Mouse (Mus musculus) stomach, embryonic 14.5 days (tissue): Measurements from ENCODE around the gene Klrb1c. TPM values are rescaled to one million over a fixed set of nuclear protein-coding genes. Genes with fewer than 3 reads are reported as not detected.
"Not testable (repeated sequence)": the region's sequence is repeated elsewhere in the genome, so short reads cannot be mapped to it uniquely, and the experiment has no call there.

ENCODE experiments used
- ATAC-seq: fragments of 200-750 bp; cut with Nextera tagmentation; 2 replicates; pipeline ENCODE4 v1.8.0; 2017; ENCODE audit warnings: low read depth, moderate TSS enrichment; ENCODE audit not compliant: insufficient number of reproducible peaks, insufficient read depth, low FRiP score
- H3K27ac ChIP-seq: fragments of 300-500 bp; sonication (generic); 2 replicates; pipeline ENCODE4 v1.5.1; 2014; ENCODE audit warnings: mild to moderate bottlenecking, low read length, moderate library complexity, mixed read lengths
- H3K27me3 ChIP-seq: fragments of 300-500 bp; sonication (generic); 2 replicates; pipeline ENCODE4 v1.6.1; 2014; ENCODE audit warnings: low read length, control low read depth, mixed read lengths; ENCODE audit not compliant: control insufficient read depth, insufficient read depth
- H3K36me3 ChIP-seq: fragments of 300-500 bp; sonication (generic); 2 replicates; pipeline ENCODE4 v1.6.1; 2014; ENCODE audit warnings: mild to moderate bottlenecking, control low read depth, low read length, moderate library complexity, mixed read lengths; ENCODE audit not compliant: control insufficient read depth, insufficient read depth
- H3K4me1 ChIP-seq: fragments of 300-500 bp; sonication (generic); 2 replicates; pipeline ENCODE4 v1.6.1; 2014; ENCODE audit warnings: low read length, control low read depth, mixed read lengths; ENCODE audit not compliant: control insufficient read depth, insufficient read depth
- H3K4me2 ChIP-seq: fragments of 300-500 bp; sonication (generic); replicated peaks from 2 replicates; pipeline ENCODE4 v1.6.1; 2014; ENCODE audit warnings: low read depth, low read length, control low read depth
- H3K4me3 ChIP-seq: fragments of 300-500 bp; sonication (generic); 2 replicates; pipeline ENCODE4 v1.5.1; 2014; ENCODE audit warnings: low read depth, low read length, control low read depth
- H3K9ac ChIP-seq: fragments of 300-500 bp; sonication (generic); replicated peaks from 2 replicates; pipeline ENCODE4 v1.6.1; 2014; ENCODE audit warnings: low read depth, mild to moderate bottlenecking, control low read depth, low read length, moderate library complexity, mixed read lengths
- H3K9me3 ChIP-seq: fragments of 300-500 bp; sonication (generic); 2 replicates; pipeline ENCODE4 v1.6.1; 2016; ENCODE audit warnings: low read depth, low read length, control low read depth; ENCODE audit not compliant: control insufficient read depth
- WGBS: fragments of 180-500 bp; shearing (Covaris S2); extraction: QIAGEN DNeasy Blood & Tissue Kit; methylation state at CpG from one replicate; pipeline ENCODE4 v1.1.7; 2014; 5-methylcytosine and 5-hydroxymethylcytosine counted together
- polyA plus RNA-seq: library from polyadenylated mRNA; unstranded; fragments of >200 nt; fragmentation: Nextera tagmentation; extraction: Ambion mirVana; gene quantifications from 2 replicates; pipeline ENCODE4 v1.2.1, GENCODE M21; 2014

The Klrb1c gene
- polyA plus RNA-seq, 1 experiment from 2014 or later = not detected

DNA sequence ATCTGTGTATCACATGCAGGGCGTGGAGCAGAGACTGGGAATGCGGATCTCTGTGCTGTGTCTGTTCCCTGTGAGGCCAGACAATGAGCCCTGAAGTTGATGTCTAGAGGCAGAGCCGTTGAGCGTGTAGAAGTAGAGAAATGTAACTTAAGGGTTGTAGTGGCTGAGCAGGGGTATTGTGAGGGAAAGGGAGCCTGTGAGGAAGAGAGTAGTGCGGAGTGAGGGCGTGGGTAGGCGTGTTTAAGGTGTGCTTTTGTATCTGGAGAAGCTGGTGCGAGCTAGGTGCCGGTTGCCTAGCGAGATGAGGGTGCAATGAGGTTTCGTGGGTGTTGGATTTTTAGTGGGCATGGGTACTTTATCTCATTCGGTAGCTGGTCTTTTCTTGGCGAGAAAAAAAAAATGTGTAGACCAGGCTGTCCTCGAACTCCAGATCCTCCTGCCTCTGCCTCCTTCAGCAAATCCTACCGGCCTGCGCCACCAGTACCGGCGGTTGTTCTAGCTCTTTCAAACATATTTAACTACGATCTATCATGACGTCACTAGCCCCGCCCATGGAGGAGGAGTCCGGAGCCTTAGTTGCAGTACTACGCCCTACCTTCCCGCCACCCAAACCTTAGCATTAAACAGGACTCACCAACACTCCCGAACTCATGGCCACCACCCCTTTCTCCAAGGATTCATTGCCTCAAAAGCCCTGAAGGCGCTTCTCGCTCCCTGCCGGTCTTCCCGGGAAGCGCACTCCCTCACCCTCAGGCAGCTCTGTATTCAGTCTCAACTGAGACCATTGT, 25.1 kb downstream of the Klrb1c start:
- Histone ChIP-seq H3K36me3 (no peaks in the 10 kb centered on the region), H3K27me3 (no peaks in the 10 kb centered on the region), H3K9me3 (no peaks in the 10 kb centered on the region), H3K4me1 (no peaks in the 10 kb centered on the region), H3K4me2 (peak overlapping the region; percentile 63), H3K4me3 (peak overlapping the region; percentile 54), H3K27ac (peak overlapping the region; percentile 63; the same call in 1 of the 2 replicates), H3K9ac (peak overlapping the region; percentile 55)
- 2% methylated on average over 30 of the region's 30 CpGs for WGBS
- ATAC-seq = peak; percentile 93

DNA sequence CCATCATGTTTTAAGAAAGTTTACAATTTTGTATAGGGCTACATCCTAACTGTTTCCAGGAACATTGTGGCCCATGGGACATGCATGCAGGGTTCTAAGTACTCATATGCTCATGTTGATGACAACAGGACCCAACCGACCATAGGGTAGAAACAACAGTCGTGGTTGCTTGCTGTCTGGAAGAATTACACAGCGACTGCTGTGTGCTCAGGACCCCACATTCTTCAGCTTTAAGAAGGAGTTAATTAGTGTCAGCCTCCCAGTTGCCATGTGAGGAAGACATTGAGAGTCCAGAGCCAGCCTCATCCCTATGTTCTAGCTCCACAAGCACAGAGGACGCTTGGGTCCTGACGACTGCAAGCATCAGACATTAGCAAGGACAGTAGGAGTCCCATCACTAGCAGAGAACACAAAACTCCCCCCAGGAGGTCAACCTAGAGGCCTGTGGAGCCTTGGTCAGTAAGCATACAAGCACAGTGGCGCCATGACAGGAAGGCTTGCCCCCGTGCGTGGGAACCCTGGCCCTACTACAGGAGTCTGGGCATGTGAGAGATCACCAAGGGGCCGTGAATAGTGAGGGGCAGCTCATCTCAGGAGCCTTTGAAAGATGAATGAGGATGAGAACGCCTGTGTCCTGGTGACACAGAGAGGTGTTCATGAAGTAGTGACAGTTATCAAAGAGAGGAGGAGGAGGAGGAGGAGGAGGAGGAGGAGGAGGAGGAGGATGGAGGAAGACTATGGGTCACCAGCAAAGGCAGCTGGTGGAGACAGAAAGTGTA, 25.9 kb downstream of the Klrb1c start:
- not testable (repeated sequence) for H3K27ac ChIP-seq, H3K4me1 ChIP-seq, H3K36me3 ChIP-seq, H3K27me3 ChIP-seq, H3K9me3 ChIP-seq, ATAC-seq, H3K9ac ChIP-seq
- H3K4me3 ChIP-seq = peak overlapping the region; percentile 54
- WGBS = 74% methylated on average over 10 of the region's 10 CpGs
- peak overlapping the region; percentile 63 for H3K4me2 ChIP-seq

DNA sequence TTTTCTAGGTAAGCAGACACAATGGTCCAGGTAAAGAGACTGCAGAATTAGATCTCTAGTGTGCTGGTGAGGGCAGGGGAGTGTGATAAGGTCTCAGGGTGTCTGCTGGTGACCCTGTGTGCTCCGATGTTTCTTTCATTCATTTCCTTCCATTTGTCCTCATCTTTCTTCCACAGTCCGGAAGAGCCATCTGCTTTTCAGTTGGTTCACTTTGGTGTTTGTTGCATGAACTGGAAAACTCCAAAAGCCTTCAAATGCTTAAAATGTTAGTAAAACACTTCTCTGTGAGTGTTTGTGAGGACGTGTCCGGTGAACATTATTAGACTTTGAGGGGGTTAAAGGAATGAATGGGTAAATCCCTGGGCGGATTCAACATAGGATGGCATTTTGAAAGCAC, 27.9 kb downstream of the Klrb1c start:
- Histone ChIP-seq H3K27me3 (no peaks in the 10 kb centered on the region), H3K36me3 (no peaks in the 10 kb centered on the region), H3K4me2 (peak overlapping the region; percentile 40), H3K4me3 (peak overlapping the region; percentile 61), H3K9me3 (no peaks in the 10 kb centered on the region), H3K9ac (no peak overlapping the region), H3K27ac (peak overlapping the region; percentile 36; the same call in 1 of the 2 replicates), H3K4me1 (no peaks in the 10 kb centered on the region)
- WGBS = 44% methylated on average over 5 of the region's 5 CpGs
- no peak for ATAC-seq

DNA sequence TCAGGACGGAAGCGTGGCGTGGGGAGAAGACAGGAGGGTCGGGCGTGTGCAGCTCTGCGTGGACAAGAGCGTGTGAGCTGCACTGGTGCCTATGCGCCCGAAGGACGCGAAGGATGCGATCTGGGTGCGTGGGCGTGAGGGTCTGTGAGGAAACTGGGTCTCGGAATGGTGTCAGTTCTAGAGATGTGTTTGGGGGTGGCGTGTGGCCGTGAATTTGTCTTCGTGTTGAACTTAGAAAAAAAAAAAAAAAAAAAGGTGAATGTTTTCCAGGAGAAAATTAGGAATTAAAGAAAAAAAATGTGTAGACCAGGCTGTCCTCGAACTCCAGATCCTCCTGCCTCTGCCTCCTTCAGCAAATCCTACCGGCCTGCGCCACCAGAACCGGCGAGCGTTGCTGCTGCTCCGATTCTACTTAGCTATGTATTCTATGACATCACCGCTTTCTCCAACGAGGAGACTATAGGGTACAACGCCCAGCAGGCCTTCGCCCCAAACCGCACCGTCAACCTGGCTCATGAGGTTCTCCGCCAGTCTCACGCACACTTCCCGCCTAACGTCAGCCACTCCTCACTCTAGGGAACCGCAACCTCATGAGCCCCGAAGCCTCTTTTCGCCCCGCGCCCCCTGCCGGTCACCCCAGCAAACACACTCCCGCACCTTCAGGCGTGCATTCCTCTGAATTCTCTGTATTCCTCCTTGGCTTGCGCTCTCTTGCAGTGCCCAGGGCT, 28.4 kb downstream of the Klrb1c start:
- Histone ChIP-seq H3K27ac (peak overlapping the region; percentile 82), H3K4me3 (peak overlapping the region; percentile 61), H3K4me2 (peak overlapping the region; percentile 40), H3K9ac (peak overlapping the region; percentile 52)
- H3K4me1 ChIP-seq, H3K27me3 ChIP-seq, H3K9me3 ChIP-seq, H3K36me3 ChIP-seq: not testable (repeated sequence)
- under 1% methylated on average over 44 of the region's 44 CpGs for WGBS
- ATAC-seq = peak; percentile 68

DNA sequence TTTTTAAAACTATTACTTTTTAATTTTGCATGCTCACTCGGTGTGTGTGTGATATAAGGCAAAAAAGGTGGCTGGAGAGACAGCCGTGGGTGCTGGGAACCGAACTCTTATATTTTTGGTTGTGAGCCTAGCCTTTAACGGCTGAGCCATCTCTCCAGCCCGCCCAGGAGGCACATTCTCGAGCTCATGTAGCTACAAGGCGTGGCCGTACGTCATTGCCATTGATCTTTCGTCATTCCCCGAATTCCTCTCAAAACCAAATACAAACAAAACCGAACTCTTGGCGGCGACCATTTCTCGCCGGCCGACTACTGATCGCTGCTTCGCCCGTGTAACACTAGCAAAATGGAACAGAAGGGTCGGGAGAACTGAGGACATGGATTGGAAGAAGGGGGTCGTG, 29.0 kb downstream of the Klrb1c start:
- not testable (repeated sequence) for H3K27me3 ChIP-seq, H3K9me3 ChIP-seq, H3K36me3 ChIP-seq, H3K4me1 ChIP-seq
- Histone ChIP-seq H3K27ac (peak overlapping the region; percentile 82), H3K4me3 (peak overlapping the region; percentile 61), H3K9ac (peak overlapping the region; percentile 52), H3K4me2 (peak overlapping the region; percentile 14; the same call in 1 of the 2 replicates)
- under 1% methylated on average over 22 of the region's 22 CpGs for WGBS
- ATAC-seq = peak; percentile 15; the same call in 1 of the 2 replicates

DNA sequence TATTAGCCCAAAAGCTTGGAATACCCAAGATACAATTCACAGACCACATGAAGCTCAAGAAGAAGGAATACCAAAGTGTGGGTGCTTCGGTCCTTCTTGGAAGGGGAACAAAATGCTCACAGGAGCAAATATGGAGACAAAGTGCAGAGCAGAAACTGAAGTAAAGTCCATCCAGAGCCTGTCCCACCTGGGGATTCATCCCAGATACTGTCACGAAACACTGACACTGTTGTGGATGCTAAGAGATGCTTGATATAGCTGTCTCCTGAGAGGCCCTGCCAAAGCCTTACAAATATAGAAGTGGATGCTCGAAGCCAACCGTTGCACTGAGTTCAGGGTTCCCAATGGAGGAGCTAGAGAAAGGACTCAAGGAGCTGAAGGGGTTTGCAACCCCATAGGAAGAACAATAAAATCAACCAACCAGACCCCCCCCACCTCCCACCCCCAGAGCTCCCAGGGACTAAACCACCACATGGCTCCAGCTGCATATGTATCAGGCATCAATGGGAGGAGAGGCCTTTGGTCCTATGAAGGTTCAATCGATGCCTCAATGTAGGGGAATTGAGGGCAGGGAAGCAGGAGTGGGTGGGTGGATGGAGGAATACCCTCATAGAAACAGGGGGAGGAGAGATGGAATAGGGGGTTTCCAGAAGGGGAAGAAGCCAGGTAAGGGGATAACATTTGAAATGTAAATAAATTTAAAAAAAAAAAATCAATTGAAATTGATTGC, 29.6 kb downstream of the Klrb1c start:
- Histone ChIP-seq H3K27ac (no peak overlapping the region), H3K4me3 (peak overlapping the region; percentile 61; the same call in 1 of the 2 replicates), H3K4me1 (no peaks in the 10 kb centered on the region), H3K4me2 (no peak overlapping the region; the same call in 1 of the 2 replicates), H3K9me3 (no peaks in the 10 kb centered on the region), H3K27me3 (no peaks in the 10 kb centered on the region), H3K9ac (no peak overlapping the region), H3K36me3 (no peaks in the 10 kb centered on the region)
- WGBS = 80% methylated on average over 5 of the region's 5 CpGs
- no peak for ATAC-seq

GRCm38 (mm10) chr6:128755402-128755763, 33.6 kb downstream of the Klrb1c start:
- 36% methylated on average over 4 of the region's 4 CpGs for WGBS
- not testable (repeated sequence) for H3K36me3 ChIP-seq, ATAC-seq

More at GRCm38 (mm10) chr6:128755402-128755763, 33.6 kb downstream of the Klrb1c start:
- H3K4me1 ChIP-seq, H3K9ac ChIP-seq, H3K4me2 ChIP-seq, H3K9me3 ChIP-seq, H3K27ac ChIP-seq, H3K4me3 ChIP-seq, H3K27me3 ChIP-seq: not testable (repeated sequence)
